Mouse (Mus musculus): Measurements from ENCODE around the gene Gm47985.
A peak's percentile ranks its signal among the peaks of the same experiment; 100 is the strongest.
"Not testable (repeated sequence)": the region's sequence is repeated elsewhere in the genome, so short reads cannot be mapped to it uniquely, and the experiment has no call there.

DNA sequence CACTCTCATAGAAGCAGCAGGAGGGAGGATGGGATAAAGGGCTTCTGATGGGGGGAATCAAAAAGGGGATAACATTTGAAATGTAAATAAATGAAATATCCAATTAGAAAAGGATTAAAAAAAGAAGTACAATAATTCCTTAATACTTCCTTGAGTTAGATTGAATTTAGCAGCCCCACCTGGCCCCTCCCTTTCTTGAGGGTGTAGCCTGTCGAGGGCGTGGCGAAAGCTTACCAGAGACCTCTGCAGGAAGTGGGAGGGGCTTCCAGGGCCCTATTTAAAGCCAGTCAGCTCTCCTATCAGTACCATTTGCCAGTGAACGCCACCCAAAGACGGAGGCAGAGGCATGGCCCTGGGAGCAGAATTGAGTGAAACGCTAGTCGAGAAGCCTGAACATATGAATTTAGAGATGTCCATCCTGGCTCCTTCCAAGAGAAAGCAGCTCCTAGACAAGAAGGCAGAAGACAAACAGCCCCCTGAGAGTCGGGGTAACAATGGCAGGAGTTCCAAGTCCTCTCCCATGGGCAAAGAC, 27.6 kb downstream of the Gm47985 start, which contains the start of gene Gm47996:
- 0 out of 2 replicates have a peak, but pooled peaks have one; percentile 3 for TF ChIP-seq CTCF (IDR thresholded peaks at IDR 0.05; ENCODE audit: low read depth)
- not testable (repeated sequence) for TF ChIP-seq EP300 (IDR thresholded peaks at IDR 0.05; ENCODE audit: low read depth)
